Mouse (Mus musculus) left cerebral cortex, adult 8-10 months (tissue): ENCODE results near the gene Ap3b2. TPM values are rescaled to one million over a fixed set of nuclear protein-coding genes. Genes with fewer than 3 reads are reported as not detected.
A peak's percentile ranks its signal among the peaks of the same experiment; 100 is the strongest.
"Not testable (repeated sequence)": the region's sequence is repeated elsewhere in the genome, so short reads cannot be mapped to it uniquely, and the experiment has no call there.

Experiments
- DNase-seq, 2 experiments: peaks; one replicate each; pipeline ENCODE4 v3.0.0; 2022; ENCODE audit warnings: low spot score in 2 of 2
- total RNA-seq, 4 experiments: library from RNA; stranded (reverse); gene quantifications; 2 replicates each; pipeline ENCODE4 v1.2.4; 2022

Ap3b2 gene
- total RNA-seq, 4 experiments from 2014 or later: 146 to 157 (median 150) TPM

DNA sequence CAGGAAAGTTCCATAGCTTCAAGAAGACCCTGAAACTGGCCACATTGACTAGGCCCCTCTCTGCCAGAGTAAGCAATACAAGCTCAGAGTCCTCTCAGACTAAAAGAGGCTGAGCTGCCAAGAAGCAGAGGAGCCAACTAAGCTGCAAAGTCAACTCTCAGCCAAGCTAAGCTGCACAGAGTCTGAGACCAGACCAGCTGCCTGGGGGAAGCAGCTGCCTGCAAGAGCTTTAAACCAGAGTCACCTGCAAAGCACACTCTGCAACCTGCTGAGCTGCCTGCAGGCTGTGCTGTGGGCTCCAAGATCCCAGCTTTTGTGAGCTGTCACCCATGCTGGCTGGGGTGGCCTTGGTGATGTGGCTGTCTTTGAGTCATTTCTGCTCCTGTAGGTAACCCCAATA lies 15.5 kb downstream of the Ap3b2 start:
- DNase-seq: not testable (repeated sequence)

DNA sequence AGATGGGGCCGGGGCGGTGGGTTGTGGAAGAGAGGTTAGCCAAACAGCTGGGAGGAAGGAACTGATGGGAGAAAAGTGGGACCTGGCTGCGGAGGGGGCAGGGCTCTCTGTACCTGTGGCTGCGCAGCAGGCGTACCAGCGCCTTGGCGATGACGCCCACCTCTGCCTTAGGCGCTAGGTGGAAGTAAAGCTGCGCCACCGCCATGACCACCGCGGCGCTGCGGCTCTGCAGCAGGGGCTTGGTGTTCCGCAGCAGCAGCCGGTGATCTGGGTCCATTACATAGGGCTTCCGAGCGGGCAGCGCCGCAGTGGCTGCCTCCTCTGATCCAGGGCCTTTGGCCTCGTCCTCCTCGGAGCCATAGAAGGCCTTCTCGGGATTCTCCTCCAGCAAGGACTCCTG lies 16.9 kb downstream of the Ap3b2 start:
- DNase-seq: no peak

DNA sequence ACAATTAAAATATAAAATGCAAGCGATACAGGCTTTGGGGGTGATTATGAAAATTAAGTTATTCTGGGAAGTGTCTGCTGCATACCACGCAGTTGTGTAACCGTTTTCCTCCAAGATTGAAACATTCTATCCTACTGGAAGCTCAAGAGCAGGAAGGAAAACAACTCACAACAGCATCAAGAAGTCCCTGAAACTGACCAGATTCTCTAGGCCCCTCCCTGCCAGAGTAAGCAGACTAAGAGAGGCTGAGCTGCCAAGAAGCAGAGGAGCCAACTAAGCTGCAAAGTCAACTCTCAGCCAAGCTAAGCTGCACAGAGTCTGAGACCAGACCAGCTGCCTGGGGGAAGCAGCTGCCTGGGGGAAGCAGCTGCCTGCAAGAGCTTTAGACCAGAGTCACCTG lies 18.5 kb downstream of the Ap3b2 start:
- DNase-seq: peak in 1 of 2 experiments; percentile 61

DNA sequence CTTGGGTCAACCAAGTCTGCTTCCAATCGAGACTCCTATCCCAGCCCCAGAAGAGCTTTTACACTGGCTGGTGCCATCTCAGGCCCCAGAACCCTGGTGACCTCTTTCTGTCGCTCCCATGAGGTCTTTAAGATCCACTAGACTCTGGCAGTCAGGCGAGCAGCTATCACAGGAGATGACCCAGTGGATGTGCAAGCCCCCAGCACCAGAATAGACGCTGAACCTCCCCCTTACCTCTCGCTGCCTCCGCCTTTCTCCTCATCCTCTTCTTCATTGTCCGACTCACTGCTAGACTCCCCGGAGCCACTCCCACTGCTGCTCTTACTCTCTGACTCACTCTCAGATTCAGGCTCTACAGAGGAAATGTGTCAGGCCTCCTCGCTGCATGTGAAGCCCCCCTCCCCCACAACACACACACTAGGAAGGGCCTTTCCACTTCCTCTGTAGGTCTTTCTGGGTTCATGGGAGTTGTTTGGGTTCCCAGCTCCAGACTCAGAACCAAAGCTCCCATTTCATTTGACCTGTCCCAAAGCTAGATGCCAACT lies 28.7 kb downstream of the Ap3b2 start:
- DNase-seq: no peak

DNA sequence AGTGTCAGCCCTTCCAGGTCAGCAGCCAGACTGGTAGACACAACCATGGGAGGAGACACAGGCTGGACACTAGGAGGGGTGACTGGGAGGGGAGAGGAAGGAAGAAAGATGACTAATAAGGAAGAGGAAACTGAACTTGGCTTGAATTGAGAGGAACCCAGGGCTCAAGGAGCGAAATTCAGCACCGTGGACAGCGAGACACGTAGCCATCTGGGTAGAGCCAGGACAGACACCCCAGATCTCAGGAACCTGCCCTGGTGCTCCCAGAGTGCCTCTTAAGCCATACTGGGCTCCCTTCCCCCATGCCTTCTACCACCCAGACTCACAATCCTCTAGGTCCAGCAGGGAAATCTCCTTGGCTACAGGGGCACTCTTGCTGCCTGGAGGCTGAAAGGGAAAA lies 29.6 kb downstream of the Ap3b2 start:
- DNase-seq: no peak

DNA sequence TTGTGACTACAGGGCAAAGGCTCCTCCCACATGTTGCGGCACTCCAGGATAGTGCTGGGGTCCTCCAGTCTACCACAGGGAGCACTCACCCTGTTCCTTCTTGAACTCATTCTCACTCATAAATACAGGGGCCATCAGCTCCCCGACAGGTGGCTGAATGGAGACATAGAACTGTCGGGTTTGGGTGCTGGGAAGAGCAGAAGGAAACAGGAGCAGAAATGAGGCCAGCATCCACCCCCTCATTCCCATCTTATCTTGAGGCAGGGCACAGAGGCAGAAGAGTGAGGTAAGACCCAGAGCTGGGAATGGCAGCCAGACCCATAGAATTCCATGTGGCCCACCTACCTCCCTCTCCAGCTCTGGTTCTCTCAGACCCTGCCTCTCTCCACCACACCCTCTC lies 30.9 kb downstream of the Ap3b2 start:
- no peak for DNase-seq

DNA sequence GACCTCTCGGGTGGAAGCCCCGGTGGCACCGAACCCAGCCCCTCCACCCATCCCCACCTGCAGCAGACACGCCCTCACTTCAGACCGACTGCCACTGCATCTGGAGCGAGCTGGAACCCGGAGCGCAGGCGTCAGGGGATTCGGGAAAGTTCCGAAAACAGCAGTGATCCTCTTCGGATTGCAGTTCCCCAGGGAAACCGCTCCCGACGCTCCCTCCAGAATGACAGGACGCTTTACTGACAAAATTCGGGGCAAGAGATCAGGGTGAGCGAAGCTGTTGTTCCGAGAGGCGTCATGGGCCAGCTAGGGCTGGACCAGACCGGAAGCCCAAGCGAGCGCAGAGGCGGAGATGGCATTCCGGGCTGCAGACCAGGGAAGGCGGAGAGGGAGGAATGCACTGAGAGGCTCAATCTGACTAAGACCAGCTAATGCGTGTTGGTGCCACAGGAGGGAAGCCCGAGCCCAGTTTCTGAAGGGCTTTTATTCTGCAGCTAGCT lies 38.5 kb downstream of the Ap3b2 start, which contains the start of gene Cpeb1:
TSS of gene Cpeb1 (minus strand) at position 311 of the 497 bp plus-strand sequence.
- peak; percentile 58 to 71 for DNase-seq

DNA sequence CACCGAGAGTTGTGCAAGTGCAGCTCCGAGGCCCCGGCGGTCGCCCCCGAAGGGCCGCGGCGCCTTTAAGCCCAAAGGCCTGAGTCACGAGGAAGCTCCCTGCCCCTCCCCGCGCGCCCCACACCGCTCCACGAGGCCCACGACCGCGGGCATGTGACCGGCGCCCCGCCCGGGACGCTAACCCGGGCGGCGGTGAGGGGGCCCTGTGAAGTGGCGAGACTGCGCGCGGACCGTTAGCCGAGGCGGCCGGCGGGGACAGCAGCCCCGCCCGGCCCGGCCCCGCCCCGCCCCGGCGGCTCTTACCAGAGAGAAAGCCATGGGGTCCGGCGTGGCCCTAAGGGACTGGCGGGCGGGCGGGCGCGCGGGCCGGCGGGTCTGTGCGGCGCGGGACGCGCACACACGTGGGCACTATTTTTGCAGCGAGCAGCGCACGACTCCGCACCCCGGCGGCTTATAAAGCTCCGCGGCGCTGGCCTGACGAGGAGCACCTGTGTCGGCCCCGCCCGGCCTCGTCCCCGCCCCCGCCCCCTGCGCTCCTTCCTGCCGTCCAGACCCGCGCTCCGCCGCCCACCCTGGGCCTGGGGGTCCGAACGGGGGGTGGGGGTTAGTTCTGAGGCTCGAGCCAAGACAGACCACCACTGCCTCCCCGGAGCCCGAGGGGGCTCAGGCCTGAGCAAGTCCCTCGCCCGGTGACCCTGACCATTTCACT lies 39.2 kb downstream of the Ap3b2 start:
- DNase-seq: peak in 1 of 2 experiments; percentile 73

DNA sequence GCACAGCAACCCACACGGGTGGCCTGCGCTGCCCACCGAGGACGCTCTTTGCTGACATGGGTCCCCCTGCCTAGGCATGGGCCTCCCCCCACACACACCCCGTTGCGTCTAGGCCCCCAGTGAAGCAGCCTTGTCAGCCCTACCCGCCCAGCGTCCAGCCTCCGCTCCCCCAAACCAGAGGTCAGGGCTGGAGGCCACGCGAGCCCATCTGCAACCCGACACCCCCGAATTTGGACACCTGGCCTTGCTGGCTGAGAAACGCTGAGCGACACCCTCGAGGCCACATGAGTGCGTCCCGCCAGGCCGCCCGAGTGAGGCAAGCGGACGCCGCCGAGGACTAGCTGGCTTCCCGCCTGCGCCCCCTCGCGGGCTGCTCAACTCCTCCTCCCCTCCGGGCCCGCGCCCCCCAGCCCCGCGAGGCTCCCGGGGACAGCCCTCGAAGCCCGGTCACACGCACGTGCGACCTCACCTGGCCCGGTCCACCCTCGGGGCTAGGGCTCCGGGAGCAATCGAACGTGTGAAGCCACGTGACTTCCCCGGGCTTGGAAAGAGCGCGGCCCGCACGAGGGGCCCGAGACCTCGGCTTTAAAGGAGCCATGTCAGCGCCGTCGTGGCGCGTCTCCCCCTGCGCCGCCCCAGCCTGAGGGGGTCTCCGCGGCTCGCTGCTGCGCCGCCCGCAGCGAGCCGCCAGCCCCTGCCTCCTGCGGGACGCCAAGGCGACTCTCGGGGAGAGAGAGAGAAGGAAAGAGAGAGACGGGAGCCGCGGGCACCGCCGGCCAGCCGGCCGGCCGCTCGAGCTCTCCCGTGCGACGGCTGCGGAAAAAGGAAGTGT lies 40.1 kb downstream of the Ap3b2 start:
- DNase-seq: peak in 1 of 2 experiments; percentile 46

DNA sequence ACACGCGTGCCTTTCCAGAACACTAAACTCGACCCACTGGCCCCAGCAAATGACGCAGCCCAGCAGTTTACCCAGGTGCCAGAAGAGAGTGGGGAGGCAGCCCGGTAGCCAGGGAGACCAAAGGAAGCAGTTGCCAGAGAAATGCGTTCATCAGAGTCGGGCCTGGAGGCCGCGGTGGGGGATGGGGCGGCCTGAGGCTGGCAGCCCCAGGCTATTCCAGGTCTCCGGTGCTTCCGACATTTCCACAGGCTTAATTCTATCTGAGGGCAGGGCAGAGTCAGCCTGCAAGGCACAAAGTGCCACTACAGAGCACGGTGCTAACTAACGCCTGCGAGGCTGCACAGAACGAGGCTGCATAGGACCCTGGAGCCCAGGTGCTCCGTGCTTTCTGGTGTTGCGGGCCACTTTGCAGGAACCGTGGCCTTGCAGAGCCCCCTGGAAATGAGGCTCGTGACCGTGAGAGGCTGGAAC lies 40.7 kb downstream of the Ap3b2 start:
- peak in 1 of 2 experiments; percentile 57 for DNase-seq

Other genes with a start within 250 kb of the Ap3b2 start
- gene Rps17, start 148.7 kb downstream of the Ap3b2 start, total RNA-seq: 100 to 1,000 TPM; 520 to 601 (median 552) TPM
- gene Cpeb1, start 38.5 kb downstream of the Ap3b2 start, total RNA-seq: 100 to 1,000 TPM in 1 of 4 experiments, 10 to 100 TPM in 3; 90.7 to 103 (median 99.6) TPM
- gene BC048679, start 4.4 kb upstream of the Ap3b2 start, total RNA-seq: not detected
- under 1 TPM; 0.19 to 0.57 (median 0.26) TPM for gene Fsd2, start 73.0 kb upstream of the Ap3b2 start, total RNA-seq
- 10 to 100 TPM; 13.9 to 21.3 (median 18.9) TPM for gene Whamm, start 77.3 kb upstream of the Ap3b2 start, total RNA-seq
- 10 to 100 TPM; 52.0 to 72.2 (median 56.2) TPM for gene Homer2, start 213.6 kb upstream of the Ap3b2 start, total RNA-seq